Mouse (Mus musculus): Measurements from ENCODE around the gene Eng.

Gene Eng

DNA sequence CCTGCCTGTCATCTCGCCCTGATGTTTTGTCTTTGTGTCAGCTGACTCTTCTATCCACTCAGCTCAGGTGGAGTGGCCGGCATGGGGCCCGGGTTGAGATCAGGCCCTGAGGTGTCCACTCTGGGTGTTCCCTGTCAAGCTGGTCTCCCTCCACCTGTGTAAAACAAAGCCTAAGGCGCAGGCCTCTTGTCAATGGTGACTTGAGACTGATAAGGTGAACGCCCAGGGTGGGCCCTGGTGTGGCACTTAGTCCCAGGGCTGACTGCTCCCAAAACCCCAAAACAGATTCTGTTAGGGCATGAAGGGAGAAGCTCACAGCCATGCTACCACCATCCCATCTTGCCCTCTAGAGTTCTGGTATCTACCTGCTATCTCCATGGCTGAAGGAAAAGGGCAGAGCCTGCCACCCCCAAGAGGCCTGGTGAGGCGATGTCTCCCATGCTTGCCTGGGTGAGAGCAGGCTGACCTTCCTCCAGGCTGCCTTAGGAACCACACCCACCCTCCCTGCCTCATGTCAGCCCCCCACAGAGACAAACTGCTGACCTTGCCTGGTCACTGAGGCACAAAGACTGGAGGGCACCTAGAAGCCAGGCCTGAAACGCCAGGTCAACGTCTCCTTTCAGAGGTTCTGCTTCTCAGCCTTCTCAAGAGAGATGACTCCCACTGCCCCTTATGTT is 1.5 kb upstream of the Eng start:
- DNase-seq (ENCODE audit: low spot score in 2 of 2) = no peak

DNA sequence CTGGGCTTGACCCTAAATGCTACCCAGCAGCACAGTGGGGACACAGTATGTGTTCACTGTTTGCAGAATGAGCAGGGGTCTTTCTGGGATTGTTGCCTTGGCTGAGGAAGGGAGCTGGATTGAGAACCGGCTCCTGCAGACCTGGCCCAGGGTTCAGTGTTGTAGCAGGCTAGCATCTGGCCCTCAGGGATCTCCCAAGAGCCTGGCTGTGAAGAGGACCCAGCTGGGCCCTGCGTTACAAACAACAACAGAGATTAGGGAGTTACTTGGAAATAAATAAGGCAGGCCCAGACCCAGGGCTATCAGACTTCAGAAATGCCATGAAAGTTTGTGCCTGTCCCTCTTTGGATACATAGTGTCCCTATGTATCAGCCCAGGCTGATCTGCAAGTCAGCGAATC is 748 bp upstream of the Eng start:
- DNase-seq (ENCODE audit: low spot score in 2 of 2) = no peak

DNA sequence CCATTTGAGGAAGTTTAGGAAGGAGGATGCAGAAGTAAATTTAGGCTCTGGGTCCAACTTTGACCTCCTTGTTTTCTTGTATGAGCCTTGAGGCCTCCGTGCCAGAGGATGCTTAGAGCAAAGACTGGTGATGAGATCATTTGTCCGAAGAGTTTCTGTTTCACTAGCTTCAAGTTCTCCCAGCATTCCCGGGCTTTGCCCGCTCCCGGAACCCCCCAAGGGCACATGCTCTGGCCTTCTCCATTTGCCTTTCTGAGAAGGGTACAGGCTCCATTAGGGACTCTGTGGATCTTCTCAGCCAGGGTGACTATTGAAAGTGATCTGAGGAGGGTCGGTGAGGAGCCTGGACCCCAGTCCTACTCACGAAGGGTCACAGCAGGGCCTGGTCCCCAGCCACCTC is 971 bp downstream of the Eng start:
- DNase-seq (ENCODE audit: low spot score in 2 of 2) = no peak

GRCm38 (mm10) chr2:32653764-32654163 is 7.4 kb downstream of the Eng start:
- DNase-seq (ENCODE audit: low spot score in 2 of 2) = no peak

DNA sequence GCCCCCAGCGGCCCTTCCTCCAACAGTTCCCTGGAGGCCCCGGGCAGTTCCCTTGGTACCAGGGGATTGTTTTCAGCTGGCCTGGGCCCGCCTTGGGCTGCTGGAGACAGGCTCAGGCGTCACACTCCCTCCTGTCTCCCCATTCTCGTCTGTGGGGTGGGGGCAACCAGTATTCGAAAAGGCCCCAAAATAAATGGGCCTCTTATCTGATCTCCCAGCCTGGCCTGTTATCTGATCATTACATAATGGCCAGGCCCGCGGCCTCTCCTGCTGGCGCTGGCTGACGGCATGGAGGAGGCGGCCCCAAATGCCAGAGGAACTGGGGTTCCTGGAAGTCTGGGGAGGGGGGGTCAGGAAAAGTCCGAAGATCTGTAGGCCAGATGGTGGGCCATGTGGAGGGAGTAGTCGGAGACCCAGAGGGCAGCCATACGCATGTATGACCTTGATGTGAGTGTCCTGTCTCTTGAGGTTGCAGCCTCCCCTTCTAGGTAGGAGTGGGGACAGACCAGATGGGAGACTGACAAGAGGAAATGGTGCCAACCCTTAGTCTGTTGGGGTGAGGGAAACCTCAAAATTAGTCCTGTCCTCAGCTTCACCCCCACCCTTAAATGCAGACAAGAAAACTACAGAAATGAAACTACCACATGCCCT is 8.5 kb downstream of the Eng start:
- DNase-seq (ENCODE audit: low spot score in 2 of 2) = no peak

DNA sequence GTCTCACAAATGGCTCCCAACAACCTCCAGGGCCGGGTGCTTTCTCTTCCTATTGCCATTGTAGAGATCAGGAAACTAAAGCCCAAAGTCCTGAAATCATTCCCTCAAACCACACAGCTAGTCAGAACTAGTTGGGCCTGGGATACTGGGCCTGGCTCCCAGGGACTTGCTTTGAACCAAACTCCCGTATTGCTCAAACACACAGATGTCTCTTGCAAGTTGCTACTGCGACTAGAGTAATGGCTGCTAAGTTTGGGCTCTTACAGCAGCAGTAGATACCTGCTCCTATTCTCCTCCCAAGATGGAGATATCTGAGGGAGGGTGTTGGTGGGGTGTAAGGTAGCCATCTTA is 9.0 kb downstream of the Eng start:
- no peak for DNase-seq (ENCODE audit: low spot score in 2 of 2)

DNA sequence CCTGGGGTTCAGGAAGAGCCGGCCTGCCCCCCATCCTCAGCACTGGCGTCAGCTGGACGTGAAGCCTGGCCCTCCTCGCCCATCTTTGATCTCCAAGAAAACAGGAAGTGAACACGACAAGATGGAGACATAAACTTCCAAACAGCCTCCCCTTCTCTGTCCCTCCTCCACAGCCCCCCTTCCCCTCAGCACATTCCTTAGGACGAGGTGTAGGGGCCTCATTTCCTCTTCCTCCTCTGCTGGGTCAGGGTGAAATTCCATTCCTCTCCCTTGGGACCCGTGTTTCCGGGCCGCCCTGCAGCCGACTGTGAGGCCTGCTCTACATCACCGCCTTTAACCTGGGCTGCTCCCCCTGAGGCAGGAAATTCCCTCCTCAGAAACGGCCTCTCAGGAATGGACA is 9.4 kb downstream of the Eng start:
- DNase-seq (ENCODE audit: low spot score in 2 of 2) = no peak

DNA sequence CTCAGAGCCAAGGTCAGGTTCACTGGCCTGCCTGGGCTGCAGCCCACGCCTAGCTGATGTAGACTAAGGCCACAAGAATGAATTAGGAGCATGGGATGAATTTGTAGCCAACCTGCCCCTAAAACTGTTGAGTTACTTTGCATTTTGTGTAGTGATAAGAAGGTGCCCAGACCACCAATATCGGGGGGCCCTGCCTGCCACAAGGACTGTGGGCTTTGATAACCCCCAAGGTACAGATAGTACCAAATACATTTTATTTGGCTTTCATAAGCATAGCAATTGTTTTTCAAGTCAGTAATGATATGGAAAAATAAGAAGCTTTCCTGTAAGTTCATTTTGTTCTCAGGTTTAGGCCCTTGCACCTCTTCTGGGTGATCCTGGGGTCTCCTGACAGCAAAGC is 12.5 kb downstream of the Eng start:
- DNase-seq (ENCODE audit: low spot score in 2 of 2) = no peak

DNA sequence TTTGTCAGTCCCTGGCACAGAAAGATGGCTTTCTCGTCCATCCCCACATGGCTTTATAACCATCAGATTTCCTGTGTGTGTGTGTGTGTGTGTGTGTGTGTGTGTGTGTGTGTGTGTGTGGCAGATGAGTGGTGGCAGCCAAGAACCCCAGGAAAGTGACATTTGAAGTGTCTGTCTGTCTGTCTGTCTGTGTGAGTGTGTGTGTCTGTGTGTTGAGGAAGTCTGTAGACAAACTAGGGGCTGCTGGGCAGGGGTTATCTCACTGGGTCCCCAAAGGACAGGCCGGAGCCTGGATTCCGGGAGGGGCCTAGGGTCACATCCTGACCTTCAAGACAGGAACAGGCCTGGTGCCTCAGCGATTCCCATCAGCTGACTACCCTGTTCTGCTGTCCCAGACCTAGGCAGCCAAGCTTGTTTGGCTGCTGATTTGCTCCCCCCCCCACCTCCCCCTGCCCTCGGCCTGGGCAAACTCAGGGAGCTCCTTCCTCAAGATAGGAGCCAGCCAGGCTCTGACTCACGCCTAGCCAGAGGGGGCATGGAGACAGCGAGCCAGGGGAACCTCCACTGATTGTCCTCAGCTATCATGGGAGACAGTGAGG is 15.2 kb downstream of the Eng start:
- DNase-seq (ENCODE audit: low spot score in 2 of 2) = no peak

DNA sequence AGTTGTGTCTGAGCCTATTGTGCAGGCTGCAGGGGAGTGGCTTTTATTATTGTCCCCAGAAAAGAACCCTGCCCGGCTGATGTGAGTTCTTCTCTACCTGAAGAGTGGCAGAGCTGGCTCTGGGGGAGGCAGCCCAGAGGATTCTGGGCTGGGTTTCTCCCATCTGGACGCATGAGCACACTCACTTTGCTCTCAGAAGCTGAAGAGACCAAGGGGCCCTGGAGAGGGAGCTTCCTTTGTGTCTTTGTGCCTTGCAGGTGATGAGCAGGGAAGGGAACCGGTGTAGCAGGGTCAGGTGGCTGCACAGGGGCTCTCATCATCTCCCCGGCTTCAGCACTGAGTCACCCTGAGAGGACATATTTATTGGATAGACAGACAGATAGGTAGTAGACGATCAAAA is 15.9 kb downstream of the Eng start:
- no peak for DNase-seq (ENCODE audit: low spot score in 2 of 2)

DNA sequence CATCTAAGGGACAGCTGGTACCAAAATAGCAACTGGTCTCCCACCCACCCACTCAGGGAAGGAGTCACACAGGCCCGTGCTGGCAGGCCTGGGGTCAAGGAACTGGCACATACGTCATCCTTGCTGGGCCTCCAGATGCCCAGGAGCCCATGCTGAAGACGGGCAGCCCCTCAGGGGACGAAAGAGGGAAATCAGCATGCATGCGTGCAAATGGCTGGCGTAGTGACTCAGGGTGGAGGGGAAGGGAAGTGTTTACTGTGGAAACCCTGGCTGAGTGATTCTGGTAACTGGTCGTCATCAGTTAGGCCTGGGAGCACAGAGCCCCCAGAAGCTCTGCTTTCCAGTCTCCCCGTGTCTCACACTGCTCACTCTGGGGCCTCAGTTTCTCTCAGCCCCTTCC is 18.9 kb downstream of the Eng start:
- DNase-seq (ENCODE audit: low spot score in 2 of 2) = no peak

- no peak for DNase-seq (ENCODE audit: low spot score in 2 of 2)
Observed at GRCm38 (mm10) chr2:32665853-32666252, 19.5 kb downstream of the Eng start.

GRCm38 (mm10) chr2:32667775-32668174 is 21.4 kb downstream of the Eng start:
- DNase-seq (ENCODE audit: low spot score in 2 of 2) = no peak

GRCm38 (mm10) chr2:32668176-32668575 is 21.8 kb downstream of the Eng start:
- no peak for DNase-seq (ENCODE audit: low spot score in 2 of 2)

DNA sequence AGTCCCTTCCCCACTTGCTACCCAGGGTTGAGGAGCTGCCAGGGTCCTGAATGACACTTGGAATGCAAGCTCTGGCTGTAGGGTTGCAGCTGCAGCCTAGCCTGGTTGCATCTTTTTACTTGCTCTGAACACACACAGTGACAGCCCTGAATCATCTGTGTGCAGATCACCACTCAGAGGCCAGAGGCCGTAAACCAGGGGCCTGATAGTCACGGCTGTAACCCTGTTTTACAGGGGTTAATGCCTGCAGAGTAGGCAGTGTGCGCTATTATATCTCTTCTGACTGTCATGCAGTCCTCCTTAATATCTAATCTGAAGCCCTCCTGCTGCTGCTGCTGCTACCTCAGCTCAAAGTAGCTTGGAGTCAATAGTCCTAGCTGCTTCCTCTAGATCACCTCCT is 23.5 kb downstream of the Eng start:
- DNase-seq (ENCODE audit: low spot score in 2 of 2) = no peak

GRCm38 (mm10) chr2:32671147-32671546 is 24.8 kb downstream of the Eng start:
- no peak for DNase-seq (ENCODE audit: low spot score in 2 of 2)

DNA sequence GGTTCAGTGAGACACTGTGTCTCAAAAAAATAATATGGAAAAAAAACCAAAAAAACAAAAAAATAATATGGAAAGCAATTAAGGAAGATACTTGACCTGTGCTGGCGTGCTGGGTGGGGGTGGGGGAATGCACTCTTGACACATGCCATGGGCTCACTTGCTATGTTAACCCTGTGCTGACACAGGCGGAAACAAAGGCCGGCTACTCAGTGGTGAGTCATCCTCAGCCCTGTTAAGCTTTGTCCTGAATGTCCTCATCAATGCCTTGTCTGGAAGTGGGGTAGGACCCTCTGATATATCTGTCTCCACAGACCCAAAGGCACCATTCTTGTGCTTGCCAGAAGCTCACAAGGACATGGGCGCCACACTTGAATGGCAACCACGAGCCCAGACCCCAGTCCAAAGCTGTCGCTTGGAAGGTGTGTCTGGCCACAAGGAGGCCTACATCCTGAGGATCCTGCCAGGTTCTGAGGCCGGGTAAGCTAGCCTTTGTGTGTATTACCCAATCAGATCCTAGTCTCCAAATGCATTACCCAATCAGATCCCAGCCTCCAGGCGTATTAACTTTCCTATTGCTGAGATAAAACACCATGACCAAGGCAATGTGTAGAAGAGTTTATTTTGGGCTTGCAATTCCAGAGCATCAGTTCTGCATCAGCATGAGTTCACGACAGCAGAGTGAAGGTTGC is 25.7 kb downstream of the Eng start:
- DNase-seq (ENCODE audit: low spot score in 2 of 2) = no peak

- no peak for DNase-seq (ENCODE audit: low spot score in 2 of 2)
Observed at GRCm38 (mm10) chr2:32673176-32673917, 27.0 kb downstream of the Eng start.

GRCm38 (mm10) chr2:32676821-32677220 is 30.4 kb downstream of the Eng start:
- DNase-seq (ENCODE audit: low spot score in 2 of 2) = no peak

- DNase-seq (ENCODE audit: low spot score in 2 of 2) = no peak
Observed at GRCm38 (mm10) chr2:32677683-32678082, 31.3 kb downstream of the Eng start.

GRCm38 (mm10) chr2:32680051-32680451 is 33.7 kb downstream of the Eng start:
- DNase-seq (ENCODE audit: low spot score in 2 of 2) = no peak

DNA sequence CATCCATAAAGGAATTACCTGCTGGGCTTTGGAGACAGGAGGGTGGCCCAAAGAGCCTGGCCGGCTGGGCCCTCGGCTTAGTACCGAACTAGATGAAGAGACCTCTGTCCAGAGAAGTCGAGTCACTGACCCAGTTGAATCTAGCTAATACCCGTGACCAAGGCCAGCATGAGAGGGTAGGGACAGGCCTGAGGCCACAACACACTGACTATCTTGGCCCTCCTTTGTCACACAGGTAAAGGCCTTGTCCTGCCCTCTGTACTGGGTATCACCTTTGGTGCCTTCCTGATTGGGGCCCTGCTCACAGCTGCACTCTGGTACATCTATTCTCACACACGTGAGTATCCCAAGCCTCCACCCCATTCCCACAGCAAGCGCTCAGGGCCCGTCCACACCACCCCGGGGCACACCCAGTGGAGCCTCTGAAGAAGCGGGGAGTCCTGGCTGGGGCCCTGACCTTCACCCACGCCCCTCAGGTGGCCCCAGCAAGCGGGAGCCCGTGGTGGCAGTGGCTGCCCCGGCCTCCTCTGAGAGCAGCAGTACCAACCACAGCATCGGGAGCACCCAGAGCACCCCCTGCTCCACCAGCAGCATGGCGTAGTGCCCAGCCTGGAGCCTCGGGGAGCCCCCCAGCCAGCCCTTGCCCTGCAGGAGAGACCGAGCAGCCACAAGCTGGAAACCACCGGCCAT is 34.7 kb downstream of the Eng start:
- DNase-seq (ENCODE audit: low spot score in 2 of 2) = no peak

Measured in cerebellum, postnatal 4 days (tissue).